Mouse (Mus musculus) sigmoid colon, adult 10 weeks (tissue): Measurements from ENCODE around the gene Prl8a8. TPM values are rescaled to one million over a fixed set of nuclear protein-coding genes. Genes with fewer than 3 reads are reported as not detected.

Source experiments
- polyA plus RNA-seq: library from polyadenylated mRNA; stranded (reverse); fragments of 350-450 nt; fragmentation: Illumina TruSeq; extraction: RNeasy Lipid Tissue Mini Kit (QIAGEN cat#74804); gene quantifications from one replicate; pipeline ENCODE4 v1.2.3, GENCODE M21; 2014; ENCODE audit warnings: low read depth, low replicate concordance

Gene Prl8a8
- not detected for polyA plus RNA-seq

DNA sequence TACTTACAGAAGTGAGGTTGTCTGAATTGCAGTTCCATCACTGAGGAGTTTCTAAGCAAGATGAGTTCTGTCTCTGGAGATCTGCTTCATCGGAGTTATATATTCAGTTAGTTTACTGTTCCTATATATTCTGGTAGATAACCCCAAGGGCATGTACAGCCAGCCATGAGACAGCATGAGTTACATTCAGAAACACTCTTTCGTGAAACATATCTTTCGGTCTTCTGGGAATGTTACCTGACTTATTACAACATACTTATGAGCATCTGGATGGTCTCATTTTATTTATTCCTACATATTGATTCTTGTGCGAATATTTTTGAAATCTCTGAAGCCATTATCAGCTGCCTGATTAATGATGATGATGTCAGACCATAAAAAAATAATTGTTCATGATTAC is at the start of gene Prl8a8:
Gene Prl8a8 (minus strand): TSS at position 101 of the 400 bp plus-strand sequence.

Other genes starting within 250 kb of the Prl8a8 start
- gene Prl6a1, start 200.6 kb downstream of the Prl8a8 start, polyA plus RNA-seq, result not detected
- not detected for gene Prl8a2, start 167.5 kb downstream of the Prl8a8 start, polyA plus RNA-seq
- gene Prl2b1, start 122.4 kb downstream of the Prl8a8 start, polyA plus RNA-seq, result not detected
- not detected for gene Prl8a6, start 74.5 kb downstream of the Prl8a8 start, polyA plus RNA-seq
- not detected for gene Prl8a9, start 51.4 kb upstream of the Prl8a8 start, polyA plus RNA-seq
- gene Prl8a1, start 69.0 kb upstream of the Prl8a8 start, polyA plus RNA-seq, result not detected
- not detected for gene Prl7b1, start 97.4 kb upstream of the Prl8a8 start, polyA plus RNA-seq
- not detected for gene Prl7a1, start 129.3 kb upstream of the Prl8a8 start, polyA plus RNA-seq
- not detected for gene Prl7a2, start 154.8 kb upstream of the Prl8a8 start, polyA plus RNA-seq
- not detected for gene Prl7d1, start 203.5 kb upstream of the Prl8a8 start, polyA plus RNA-seq